In the genomic region with DNA sequence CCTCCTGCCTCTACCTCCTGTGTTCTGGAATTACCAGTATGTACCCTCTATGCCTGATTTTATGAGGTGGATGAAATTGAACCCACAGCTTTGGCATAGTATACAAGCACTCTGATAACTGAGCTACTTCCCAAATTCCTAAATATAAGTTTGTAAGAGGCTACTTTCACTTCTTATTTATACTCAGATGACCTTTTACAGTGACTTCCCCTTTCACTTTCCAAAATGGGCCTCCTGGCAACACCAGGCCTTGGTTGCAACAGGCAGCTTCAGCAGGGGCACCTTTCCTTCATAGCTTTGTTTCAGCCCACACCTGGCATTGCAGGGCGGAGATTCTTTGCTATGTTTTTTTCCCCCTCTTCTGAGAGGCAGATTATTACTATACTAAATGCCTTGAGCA, we compare ENCODE assay signal across 13 mouse cellular contexts.
DNase-seq lines count a peak whose midpoint lies in the region; ATAC-seq and TF ChIP-seq lines count a peak whose summit lies in the region.
"Had no signal": no experiment of that assay in that cellular context is flagged by ENCODE, and none has a peak within 500 bp of the region (broad histone marks: within the 10 kb centered on the region; RNA-seq: fewer than 3 reads in every experiment).

No protein-coding gene starts in this region.

- peak; percentile 17 for DNase-seq in gastrocnemius, adult 18-20 months (ENCODE audit: low spot score)
- DNase-seq in gastrocnemius, postnatal 4 days (ENCODE audit: low spot score in 2 of 2) = no peak
- DNase-seq in spleen, adult 18-20 months = peak; percentile 28 to 35
- no peak for DNase-seq in spleen, adult 12 weeks (ENCODE audit: low spot score)
- no peak for DNase-seq in hindbrain, postnatal 0 days (ENCODE audit: low spot score)
- no peak for DNase-seq in cerebellum, postnatal 14 days
- DNase-seq: cerebellum, postnatal 10 days; gastrocnemius, postnatal 25 days; heart, postnatal 10 days; kidney, adult 11 months had no signal

- H3K27ac ChIP-seq in hindbrain, postnatal 0 days = no peak overlapping the region
- H3K27ac ChIP-seq in midbrain, embryonic 15.5 days = no peak overlapping the region
- H3K27ac ChIP-seq: forebrain, embryonic 13.5 days had no signal

- no peaks in the 10 kb centered on the region for H3K4me1 ChIP-seq in hindbrain, postnatal 0 days (ENCODE audit: insufficient read depth, low read length)
- no peaks in the 10 kb centered on the region for H3K4me1 ChIP-seq in midbrain, embryonic 15.5 days
- H3K4me1 ChIP-seq: forebrain, embryonic 13.5 days had no signal

- peak; percentile 84 for ATAC-seq in megakaryocyte, adult 5-6 weeks (ENCODE audit: poor library complexity, severe bottlenecking)
- ATAC-seq in hindbrain, postnatal 0 days = no peak
- no peak for ATAC-seq in midbrain, embryonic 15.5 days (replicated peaks)
- ATAC-seq: forebrain, embryonic 13.5 days had no signal

- H3K4me2 ChIP-seq in hindbrain, postnatal 0 days (ENCODE audit: low read depth, low read length) = no peak overlapping the region
- no peak overlapping the region for H3K4me2 ChIP-seq in midbrain, embryonic 15.5 days
- H3K4me2 ChIP-seq: forebrain, embryonic 13.5 days had no signal

- H3K27me3 ChIP-seq in hindbrain, postnatal 0 days (ENCODE audit: insufficient read depth, low read length) = no peaks in the 10 kb centered on the region
- no peaks in the 10 kb centered on the region for H3K27me3 ChIP-seq in midbrain, embryonic 15.5 days (replicated peaks)
- H3K27me3 ChIP-seq: forebrain, embryonic 13.5 days had no signal

- no peaks in the 10 kb centered on the region for H3K9me3 ChIP-seq in hindbrain, postnatal 0 days (ENCODE audit: low read length)
- no peaks in the 10 kb centered on the region for H3K9me3 ChIP-seq in midbrain, embryonic 15.5 days
- H3K9me3 ChIP-seq: forebrain, embryonic 13.5 days had no signal

- H3K4me3 ChIP-seq in hindbrain, postnatal 0 days (ENCODE audit: low read length) = no peak overlapping the region
- no peak overlapping the region for H3K4me3 ChIP-seq in midbrain, embryonic 15.5 days
- H3K4me3 ChIP-seq: forebrain, embryonic 13.5 days had no signal

- WGBS in hindbrain, postnatal 0 days = 90% methylated on average over 1 of the region's 1 CpGs
- WGBS in midbrain, embryonic 15.5 days = 81% methylated on average over 1 of the region's 1 CpGs

- no peak for TF ChIP-seq CTCF in hindbrain, postnatal 0 days (IDR thresholded peaks at IDR 0.05; ENCODE audit: low read depth)

- no peak overlapping the region for H3K9ac ChIP-seq in hindbrain, postnatal 0 days (replicated peaks; ENCODE audit: low read length)
- no peak overlapping the region for H3K9ac ChIP-seq in midbrain, embryonic 15.5 days
- H3K9ac ChIP-seq: forebrain, embryonic 13.5 days had no signal

- no peaks in the 10 kb centered on the region for H3K36me3 ChIP-seq in hindbrain, postnatal 0 days (ENCODE audit: insufficient read depth, low read length)
- H3K36me3 ChIP-seq in midbrain, embryonic 15.5 days (replicated peaks) = no peaks in the 10 kb centered on the region

Comparison
In these comparisons a context has a peak if more than half of its experiments do, and no peak if none do; other contexts are left out.
1. DNase-seq: peak in gastrocnemius, adult 18-20 months (single experiment) and spleen, adult 18-20 months (2 of 2); none in gastrocnemius, postnatal 4 days (0 of 2), spleen, adult 12 weeks (single experiment), hindbrain, postnatal 0 days (single experiment) and cerebellum, postnatal 14 days (0 of 2).